Mouse (Mus musculus): ENCODE results near the gene Abr. TPM values are rescaled to one million over a fixed set of nuclear protein-coding genes. Genes with fewer than 3 reads are reported as not detected.

The Abr gene
- polyA plus RNA-seq, 1 experiment from 2014 or later = 73.4 TPM

GRCm38 (mm10) chr11:76547420-76547819, 74.7 kb downstream of the Abr start:
- H3K9ac ChIP-seq = no peak overlapping the region
- WGBS = 66% methylated on average over 5 of the region's 5 CpGs

DNA sequence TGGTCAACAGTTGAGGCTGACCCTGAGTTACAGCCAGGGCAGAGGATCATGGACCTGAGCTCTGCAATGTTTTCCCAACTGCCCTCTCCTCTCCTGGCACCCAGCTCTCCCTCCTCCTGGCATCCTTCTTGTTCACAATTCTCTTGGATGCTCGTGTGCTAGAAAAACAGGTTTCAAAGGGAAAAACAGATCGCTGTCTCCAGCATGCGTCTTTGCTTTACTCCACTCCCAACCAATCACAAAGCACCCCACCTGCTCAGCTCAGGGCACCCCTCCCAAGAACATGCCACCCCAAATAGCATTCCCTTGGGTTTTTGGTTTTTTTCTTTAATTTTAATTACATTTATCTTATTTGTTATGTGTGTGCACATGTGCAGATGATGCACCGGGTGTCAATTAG, 75.7 kb downstream of the Abr start:
- Histone ChIP-seq H3K4me3 (replicated peaks) (no peak overlapping the region), H3K9me3 (no peaks in the 10 kb centered on the region), H3K4me1 (peaks cover 8% of the 10 kb centered on the region; the same call in 1 of the 2 replicates), H3K9ac (no peak overlapping the region), H3K27me3 (no peaks in the 10 kb centered on the region), H3K4me2 (no peak overlapping the region), H3K27ac (no peak overlapping the region), H3K36me3 (replicated peaks) (no peaks in the 10 kb centered on the region)
- ATAC-seq (ENCODE audit: low FRiP score) = no peak
- WGBS = 88% methylated on average over 4 of the region's 4 CpGs

More at GRCm38 (mm10) chr11:76547420-76547819, 74.7 kb downstream of the Abr start:
- H3K9me3 ChIP-seq = no peaks in the 10 kb centered on the region
- no peak for ATAC-seq (ENCODE audit: low FRiP score)
- H3K4me2 ChIP-seq = no peak overlapping the region
- no peaks in the 10 kb centered on the region for H3K36me3 ChIP-seq (replicated peaks)
- H3K4me1 ChIP-seq = peaks cover 8% of the 10 kb centered on the region; the same call in 1 of the 2 replicates
- no peaks in the 10 kb centered on the region for H3K27me3 ChIP-seq
- H3K4me3 ChIP-seq (replicated peaks) = no peak overlapping the region
- no peak overlapping the region for H3K27ac ChIP-seq

DNA sequence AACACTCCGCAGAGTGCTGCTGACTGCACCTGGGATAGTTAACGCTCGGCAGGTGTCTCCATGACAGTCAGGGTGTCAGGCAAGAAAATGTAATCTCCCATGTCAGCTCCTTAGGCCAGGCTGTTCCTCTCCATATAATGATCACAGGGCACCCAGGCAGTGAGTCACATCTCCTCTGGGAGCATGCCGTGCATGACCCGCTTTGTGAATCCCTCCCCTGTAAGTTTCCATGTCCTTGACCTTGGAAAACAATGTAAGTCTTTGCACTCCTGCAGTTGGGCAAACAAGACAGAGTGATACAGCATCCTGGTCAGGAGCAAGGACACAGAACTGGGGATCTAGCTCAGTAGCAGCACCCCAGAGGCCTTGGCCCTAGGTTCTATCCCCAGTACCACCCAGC, 78.8 kb downstream of the Abr start:
- no peak overlapping the region for H3K4me2 ChIP-seq

GRCm38 (mm10) chr11:76540973-76541372, 81.1 kb downstream of the Abr start:
- Histone ChIP-seq H3K36me3 (replicated peaks) (no peaks in the 10 kb centered on the region), H3K9me3 (no peaks in the 10 kb centered on the region), H3K27me3 (no peaks in the 10 kb centered on the region), H3K4me1 (no peaks in the 10 kb centered on the region), H3K27ac (no peak overlapping the region), H3K4me3 (replicated peaks) (no peak overlapping the region), H3K4me2 (no peak overlapping the region), H3K9ac (no peak overlapping the region)
- WGBS = 25% methylated on average over 1 of the region's 1 CpGs
- ATAC-seq (ENCODE audit: low FRiP score) = no peak

More for the DNA sequence above, 78.8 kb downstream of the Abr start:
- no peak overlapping the region for H3K9ac ChIP-seq
- H3K4me3 ChIP-seq (replicated peaks) = no peak overlapping the region
- no peaks in the 10 kb centered on the region for H3K36me3 ChIP-seq (replicated peaks)
- H3K27me3 ChIP-seq = no peaks in the 10 kb centered on the region
- H3K9me3 ChIP-seq = no peaks in the 10 kb centered on the region
- H3K4me1 ChIP-seq = peaks cover 8% of the 10 kb centered on the region; the same call in 1 of the 2 replicates
- no peak for ATAC-seq (ENCODE audit: low FRiP score)
- no peak overlapping the region for H3K27ac ChIP-seq
- 87% methylated on average over 5 of the region's 5 CpGs for WGBS

DNA sequence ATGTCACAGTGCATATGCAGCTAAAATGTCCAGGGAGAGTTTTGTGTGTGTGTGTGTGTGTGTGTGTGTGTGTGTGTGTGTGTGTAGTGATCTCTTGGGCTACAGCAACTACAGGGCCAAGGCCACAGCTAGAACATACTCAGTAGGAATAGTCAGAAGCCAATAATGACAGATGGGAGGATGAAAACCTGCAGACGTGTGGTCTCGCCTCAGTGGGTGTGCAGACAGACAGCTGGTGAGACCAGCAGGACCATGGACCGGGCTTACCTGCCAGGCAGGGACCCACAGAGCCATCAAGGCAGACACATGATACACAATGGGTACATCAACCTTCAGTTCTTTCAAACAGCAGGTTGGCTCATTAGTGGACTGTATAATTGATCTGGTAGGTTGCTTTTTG, 84.7 kb downstream of the Abr start:
- Histone ChIP-seq H3K36me3 (replicated peaks) (peaks cover 4% of the 10 kb centered on the region; the same call in 1 of the 2 replicates), H3K9me3 (no peaks in the 10 kb centered on the region), H3K4me3 (replicated peaks) (no peak overlapping the region), H3K27ac (no peak overlapping the region), H3K27me3 (no peaks in the 10 kb centered on the region), H3K9ac (no peak overlapping the region), H3K4me2 (no peak overlapping the region), H3K4me1 (no peaks in the 10 kb centered on the region)
- ATAC-seq (ENCODE audit: low FRiP score) = no peak
- WGBS = 76% methylated on average over 3 of the region's 3 CpGs

DNA sequence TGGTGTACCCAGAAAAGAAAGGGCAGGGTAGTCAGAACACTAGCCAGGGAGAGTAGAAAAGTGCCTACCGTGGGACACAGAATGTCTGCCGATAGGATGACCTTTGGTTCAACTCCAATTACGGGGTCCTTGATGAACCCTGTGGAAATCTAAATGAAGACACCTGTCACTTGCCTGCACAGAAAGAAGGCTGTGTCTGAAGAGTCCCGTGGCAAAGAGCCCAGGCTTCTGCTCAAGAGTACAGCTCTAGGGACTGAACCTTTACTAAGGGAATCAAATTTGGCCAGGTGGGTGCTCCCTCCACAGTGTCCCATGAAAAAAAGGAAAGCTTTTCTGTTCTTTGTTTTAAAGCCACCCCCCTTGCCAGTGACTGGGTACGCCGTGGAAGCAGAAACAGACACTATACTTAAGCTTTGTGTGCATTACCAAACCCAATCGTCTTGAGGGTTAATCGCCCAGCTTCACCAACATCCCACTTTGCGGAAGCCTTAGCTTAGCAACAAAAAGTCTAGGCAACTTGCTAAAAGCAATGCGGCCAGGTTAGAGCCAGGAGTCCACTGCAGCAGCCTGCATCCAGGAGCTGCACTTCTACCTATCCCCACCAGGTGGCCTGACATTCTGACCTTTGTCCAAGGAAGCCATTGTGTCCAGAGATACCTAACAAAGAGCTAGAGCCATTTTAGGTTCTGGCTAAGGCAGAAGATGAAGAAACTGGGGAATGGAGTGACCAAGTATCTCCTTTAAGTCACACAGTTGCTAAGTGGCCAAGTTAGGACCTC, 85.3 kb downstream of the Abr start:
- peaks cover 5% of the 10 kb centered on the region; the same call in 1 of the 2 replicates for H3K4me1 ChIP-seq
- no peak overlapping the region for H3K4me2 ChIP-seq
- no peak for ATAC-seq (ENCODE audit: low FRiP score)
- WGBS = 80% methylated on average over 10 of the region's 10 CpGs
- H3K9ac ChIP-seq = no peak overlapping the region
- no peak overlapping the region for H3K4me3 ChIP-seq (replicated peaks)
- H3K36me3 ChIP-seq (replicated peaks) = peaks cover 4% of the 10 kb centered on the region; the same call in 1 of the 2 replicates
- no peak overlapping the region for H3K27ac ChIP-seq
- H3K27me3 ChIP-seq = no peaks in the 10 kb centered on the region
- no peaks in the 10 kb centered on the region for H3K9me3 ChIP-seq

DNA sequence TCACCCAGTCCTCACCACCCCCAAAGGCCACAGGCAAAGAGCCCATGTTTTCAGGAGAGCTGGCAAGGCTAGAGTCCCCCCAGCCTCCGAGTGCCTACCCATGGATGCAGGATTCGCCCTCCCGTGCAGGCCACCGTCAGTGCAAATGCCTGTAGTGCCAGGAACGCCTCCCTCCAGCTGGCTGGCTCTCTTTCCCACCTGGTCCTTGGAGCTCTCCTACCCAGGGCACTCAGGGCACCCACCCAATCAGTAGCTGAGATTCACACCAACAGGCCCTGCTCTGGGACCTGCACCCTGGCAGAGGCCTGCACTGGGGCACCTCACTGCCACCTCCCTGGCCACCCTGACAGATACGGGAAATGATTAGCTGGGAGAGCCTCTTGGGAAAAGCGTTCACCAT, 90.1 kb downstream of the Abr start:
- 95% methylated on average over 7 of the region's 7 CpGs for WGBS
- peaks cover 26% of the 10 kb centered on the region for H3K4me1 ChIP-seq
- H3K4me2 ChIP-seq = no peak overlapping the region
- H3K9ac ChIP-seq = no peak overlapping the region
- ATAC-seq (ENCODE audit: low FRiP score) = no peak
- H3K4me3 ChIP-seq (replicated peaks) = no peak overlapping the region
- no peaks in the 10 kb centered on the region for H3K9me3 ChIP-seq
- no peaks in the 10 kb centered on the region for H3K27me3 ChIP-seq
- H3K27ac ChIP-seq = no peak overlapping the region
- peaks cover 4% of the 10 kb centered on the region; the same call in 1 of the 2 replicates for H3K36me3 ChIP-seq (replicated peaks)

- Histone ChIP-seq H3K4me3 (replicated peaks) (no peak overlapping the region), H3K4me2 (no peak overlapping the region), H3K27me3 (0 out of 2 replicates have a peak, but pooled peaks cover 6% of the 10 kb centered on the region), H3K4me1 (peaks cover 26% of the 10 kb centered on the region), H3K27ac (peak overlapping the region; percentile 42; the same call in 1 of the 2 replicates), H3K9me3 (no peaks in the 10 kb centered on the region), H3K9ac (0 out of 2 replicates have a peak overlapping the region, but pooled peaks have one; percentile 5), H3K36me3 (replicated peaks) (peaks cover 4% of the 10 kb centered on the region; the same call in 1 of the 2 replicates)
- WGBS = 31% methylated on average over 7 of the region's 7 CpGs
- peak; percentile 68; the same call in 1 of the 2 replicates for ATAC-seq (ENCODE audit: low FRiP score)
These were observed 91.0 kb downstream of the Abr start for GRCm38 (mm10) chr11:76530966-76531678.

DNA sequence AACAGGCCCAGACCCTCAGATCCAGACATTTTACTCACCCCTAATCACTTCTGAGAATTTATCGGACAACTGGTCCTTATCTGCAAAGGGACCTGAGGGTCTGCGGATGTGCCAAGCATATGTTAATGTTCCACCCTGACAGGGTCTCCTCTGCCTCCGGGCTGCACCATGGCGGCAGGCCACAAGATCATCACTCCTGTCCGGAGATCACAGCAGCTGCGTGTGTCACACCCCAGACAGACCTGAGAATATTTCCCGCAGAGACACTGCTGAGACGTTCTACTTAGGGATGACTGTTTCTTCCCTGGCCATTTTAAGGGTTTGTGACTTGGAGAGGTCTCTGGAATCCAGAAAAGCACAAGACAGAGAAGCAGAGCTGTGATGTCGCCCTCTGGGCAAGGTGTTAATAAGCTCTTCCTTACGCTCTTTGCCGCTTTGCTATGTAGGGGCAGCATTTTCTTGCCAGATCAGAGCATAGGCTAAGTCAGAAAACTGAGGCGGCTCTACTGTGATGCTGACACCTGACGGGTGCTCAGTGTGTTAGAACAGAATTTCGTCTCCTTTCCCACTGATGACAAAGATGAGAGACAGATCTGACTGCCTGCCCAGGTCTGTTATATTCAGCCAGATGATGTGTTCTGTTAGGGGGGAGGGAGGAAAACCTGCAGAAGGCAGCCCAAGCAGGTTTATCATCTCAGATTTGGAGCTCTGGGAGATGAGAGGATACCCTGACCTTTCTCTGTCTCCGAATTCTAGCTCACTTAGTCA, 91.8 kb downstream of the Abr start:
- ATAC-seq (ENCODE audit: low FRiP score) = no peak
- no peaks in the 10 kb centered on the region for H3K9me3 ChIP-seq
- H3K4me2 ChIP-seq = no peak overlapping the region
- 0 out of 2 replicates have a peak, but pooled peaks cover 6% of the 10 kb centered on the region for H3K27me3 ChIP-seq
- WGBS = 82% methylated on average over 15 of the region's 15 CpGs
- no peak overlapping the region for H3K9ac ChIP-seq
- H3K4me3 ChIP-seq (replicated peaks) = no peak overlapping the region
- H3K36me3 ChIP-seq (replicated peaks) = peaks cover 4% of the 10 kb centered on the region; the same call in 1 of the 2 replicates
- H3K27ac ChIP-seq = 0 out of 2 replicates have a peak overlapping the region, but pooled peaks have one; percentile 42
- peaks cover 26% of the 10 kb centered on the region for H3K4me1 ChIP-seq

GRCm38 (mm10) chr11:76529352-76530141, 92.6 kb downstream of the Abr start:
- Histone ChIP-seq H3K4me2 (no peak overlapping the region), H3K4me3 (replicated peaks) (no peak overlapping the region), H3K27ac (0 out of 2 replicates have a peak overlapping the region, but pooled peaks have one; percentile 1), H3K9ac (no peak overlapping the region), H3K4me1 (peaks cover 26% of the 10 kb centered on the region), H3K27me3 (0 out of 2 replicates have a peak, but pooled peaks cover 6% of the 10 kb centered on the region), H3K9me3 (no peaks in the 10 kb centered on the region), H3K36me3 (replicated peaks) (peaks cover 4% of the 10 kb centered on the region; the same call in 1 of the 2 replicates)
- 72% methylated on average over 6 of the region's 6 CpGs for WGBS
- ATAC-seq (ENCODE audit: low FRiP score) = no peak

DNA sequence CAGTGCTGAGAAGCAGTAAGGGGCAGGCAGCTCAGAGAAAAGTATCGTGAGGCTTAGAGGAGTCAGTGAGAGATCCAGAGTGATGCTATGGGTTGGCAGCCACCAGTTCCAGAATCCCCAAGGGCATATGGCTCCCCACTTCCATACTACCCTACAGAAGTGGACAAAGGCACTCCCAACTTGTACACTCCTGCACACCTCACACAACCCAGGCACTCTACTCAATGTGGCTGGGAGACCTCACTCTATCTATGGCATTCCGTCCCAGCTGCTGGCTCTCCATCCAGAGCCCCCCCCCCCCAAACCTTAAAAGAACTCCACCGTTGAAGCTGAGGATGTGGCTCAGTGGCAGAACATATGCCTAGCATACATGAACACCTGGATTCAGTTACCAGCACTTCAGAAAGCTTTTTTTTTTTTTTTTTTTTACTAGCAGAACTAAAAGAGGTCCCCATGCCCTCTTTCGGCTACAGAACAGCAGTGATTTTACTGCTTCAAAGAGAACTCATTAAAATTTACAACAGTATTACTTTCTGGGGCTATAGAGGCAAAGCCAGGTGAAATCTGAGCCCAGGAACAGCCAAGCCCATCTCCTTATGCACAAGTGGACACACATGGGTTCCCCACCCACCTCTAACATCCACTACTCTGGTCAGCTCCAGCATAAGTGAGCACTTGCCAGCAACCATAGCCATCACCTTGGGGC, 96.3 kb downstream of the Abr start:
- WGBS = 89% methylated on average over 4 of the region's 4 CpGs
- Histone ChIP-seq H3K4me3 (replicated peaks) (no peak overlapping the region), H3K4me2 (no peak overlapping the region), H3K36me3 (replicated peaks) (no peaks in the 10 kb centered on the region), H3K27ac (no peak overlapping the region), H3K27me3 (peaks cover 6% of the 10 kb centered on the region; the same call in 1 of the 2 replicates), H3K9ac (no peak overlapping the region), H3K9me3 (no peaks in the 10 kb centered on the region), H3K4me1 (peaks cover 30% of the 10 kb centered on the region)
- ATAC-seq (ENCODE audit: low FRiP score) = no peak
